Mouse (Mus musculus) heart, adult 8-10 months (tissue): Measurements from ENCODE around the gene Ndufs5. TPM values are rescaled to one million over a fixed set of nuclear protein-coding genes. Genes with fewer than 3 reads are reported as not detected.

Experiments
- total RNA-seq, 4 experiments: library from RNA; stranded (reverse); gene quantifications; 2 replicates each; pipeline ENCODE4 v1.2.4; 2022

The Ndufs5 gene
- total RNA-seq, 4 experiments from 2014 or later, result 391 to 483 (median 438) TPM

Other genes with a start within 250 kb of the Ndufs5 start
- gene Macf1, start 33.8 kb downstream of the Ndufs5 start, total RNA-seq, result 100 to 1,000 TPM; 223 to 243 (median 241) TPM
- 10 to 100 TPM; 19.4 to 28.8 (median 24.9) TPM for gene Akirin1, start 32.1 kb upstream of the Ndufs5 start, total RNA-seq
- gene Rhbdl2, start 69.7 kb upstream of the Ndufs5 start, total RNA-seq, result under 1 TPM in 1 of 4 experiments, not detected in 3; 0.69 TPM
- not detected for gene 4933427I04Rik, start 141.5 kb upstream of the Ndufs5 start, total RNA-seq
- gene Mycbp, start 186.6 kb upstream of the Ndufs5 start, total RNA-seq, result 10 to 100 TPM; 22.3 to 29.8 (median 24.3) TPM
- gene Rragc, start 199.2 kb upstream of the Ndufs5 start, total RNA-seq, result 10 to 100 TPM; 35.4 to 44.9 (median 41.8) TPM
- not detected for gene 4930535I16Rik, start 199.8 kb upstream of the Ndufs5 start, total RNA-seq